Mouse (Mus musculus): ENCODE data around the gene Med13l. TPM values are rescaled to one million over a fixed set of nuclear protein-coding genes. Genes with fewer than 3 reads are reported as not detected.

Med13l gene
- total RNA-seq, 1 experiment from 2014 or later: 40.3 TPM

DNA sequence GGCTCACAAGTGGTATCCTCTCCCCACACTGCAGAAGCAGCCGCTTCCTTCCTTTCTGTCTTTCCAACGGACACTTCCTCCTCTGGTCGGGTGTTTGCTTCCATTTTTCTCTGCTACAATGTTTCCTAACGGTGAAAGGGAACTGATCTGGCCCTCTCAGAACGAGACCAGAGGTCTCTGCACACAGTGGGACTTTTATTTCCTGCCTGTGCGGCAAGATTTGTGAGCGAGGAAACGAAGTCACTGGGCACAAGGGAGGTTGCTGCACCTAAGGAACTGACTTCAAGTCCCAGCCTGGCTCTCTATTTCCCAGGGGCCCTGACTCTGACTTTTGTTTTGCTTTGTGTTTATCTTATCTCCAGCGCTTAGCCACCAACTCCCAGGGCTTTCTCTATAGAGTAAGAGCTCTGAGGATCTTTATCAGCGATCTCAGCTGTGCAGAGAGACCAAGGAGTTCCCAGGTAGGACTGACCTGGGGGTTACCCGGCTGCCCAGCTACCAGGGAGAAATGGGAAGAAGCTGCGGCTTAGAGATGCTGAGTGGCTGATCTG, 4.0 kb upstream of the Med13l start:
- no peak for DNase-seq

- DNase-seq: no peak
Measured at GRCm38 (mm10) chr5:118558841-118559240, 1.6 kb upstream of the Med13l start.

DNA sequence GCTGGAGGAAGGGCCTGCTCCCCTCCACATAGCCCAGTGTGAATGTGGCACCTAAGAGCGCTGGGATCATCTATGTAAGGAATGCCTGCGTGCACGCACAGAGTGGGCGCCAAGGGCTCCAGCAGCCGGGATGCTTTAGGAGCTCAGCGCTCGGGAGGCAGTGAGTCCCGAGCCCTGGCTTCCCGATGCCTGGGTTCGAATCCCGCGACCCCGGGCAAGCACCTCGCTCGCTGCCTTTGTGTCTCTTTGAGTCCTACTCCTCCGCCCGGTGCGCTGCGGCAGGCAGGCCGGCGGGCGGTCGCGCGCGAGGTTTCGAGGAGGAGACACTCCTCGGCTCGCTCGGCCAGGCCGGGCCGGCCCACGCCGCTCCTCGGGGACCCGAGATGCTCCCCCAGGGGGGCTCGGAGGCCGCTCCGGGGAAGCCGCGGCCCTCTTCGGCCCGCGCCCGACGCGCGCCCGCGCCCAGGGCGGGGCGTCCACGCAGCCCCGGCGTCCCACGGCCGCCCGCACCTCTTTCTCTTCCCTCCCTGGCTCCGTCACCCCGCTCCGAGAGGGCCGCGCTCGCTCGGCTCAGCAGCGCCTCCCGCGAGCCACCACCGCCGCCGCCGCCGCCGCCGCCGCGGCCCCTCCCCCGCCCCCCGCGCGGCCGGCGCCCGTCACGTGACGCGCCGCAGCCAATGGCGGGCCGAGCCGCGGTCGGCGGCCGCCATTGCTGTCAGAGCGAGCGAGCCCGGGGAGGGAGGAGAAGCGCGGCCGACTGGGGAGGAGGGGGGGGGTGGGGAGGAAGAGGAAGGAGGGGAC, 695 bp upstream of the Med13l start:
- DNase-seq: peak; percentile 90

DNA sequence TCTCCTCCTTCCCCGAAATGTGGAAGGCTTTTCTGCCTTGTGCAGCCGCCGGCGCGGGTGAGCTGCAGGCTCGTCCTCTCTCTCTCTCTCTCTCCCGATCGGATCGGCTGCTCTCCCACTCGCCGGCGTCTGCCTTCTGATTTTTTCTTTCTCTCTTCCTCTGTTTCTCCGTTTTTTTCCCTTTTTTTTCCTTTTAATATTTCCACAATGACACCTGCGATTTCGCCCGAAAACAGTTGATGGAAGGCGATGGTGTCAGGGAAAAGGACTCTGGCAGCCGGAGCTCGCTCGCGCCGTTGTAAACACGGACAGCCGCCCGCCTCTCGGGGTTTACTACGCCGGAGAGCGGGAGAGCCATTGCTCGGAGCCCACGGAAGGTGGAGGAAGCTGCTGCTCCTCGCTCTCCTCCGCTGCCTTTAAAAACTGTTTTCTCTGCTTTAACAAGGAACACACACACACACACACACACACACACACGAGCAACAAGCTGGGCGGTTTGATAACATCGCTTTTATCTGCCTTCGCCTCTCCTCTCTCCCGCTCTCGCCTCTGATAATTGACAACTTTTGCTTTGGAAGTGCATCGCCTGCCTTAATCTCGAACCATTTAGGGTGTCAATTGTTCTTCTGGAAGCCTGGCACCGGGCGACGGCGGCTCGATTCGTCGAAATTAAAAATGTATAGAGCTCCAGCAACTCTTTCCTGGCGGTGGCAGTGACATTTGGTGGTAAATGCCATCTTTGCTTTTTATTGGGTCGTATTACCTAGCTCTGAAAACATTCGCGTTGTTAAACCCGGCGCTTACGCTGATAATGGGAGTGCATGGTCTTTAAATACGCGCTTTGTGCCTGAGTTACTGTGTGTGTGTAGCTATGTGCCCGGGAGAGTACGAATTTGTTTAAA, 858 bp downstream of the Med13l start:
- peak; percentile 56 for DNase-seq

- no peak for DNase-seq
Measured at GRCm38 (mm10) chr5:118562206-118562605, 1.7 kb downstream of the Med13l start.

GRCm38 (mm10) chr5:118563590-118563989, 3.1 kb downstream of the Med13l start:
- no peak for DNase-seq

GRCm38 (mm10) chr5:118567395-118567794, 6.9 kb downstream of the Med13l start:
- DNase-seq: no peak

GRCm38 (mm10) chr5:118569017-118569416, 8.5 kb downstream of the Med13l start:
- DNase-seq: no peak

GRCm38 (mm10) chr5:118569606-118570580, 9.4 kb downstream of the Med13l start:
- no peak for DNase-seq

GRCm38 (mm10) chr5:118571504-118571903, 11.0 kb downstream of the Med13l start:
- DNase-seq: peak; percentile 19

DNA sequence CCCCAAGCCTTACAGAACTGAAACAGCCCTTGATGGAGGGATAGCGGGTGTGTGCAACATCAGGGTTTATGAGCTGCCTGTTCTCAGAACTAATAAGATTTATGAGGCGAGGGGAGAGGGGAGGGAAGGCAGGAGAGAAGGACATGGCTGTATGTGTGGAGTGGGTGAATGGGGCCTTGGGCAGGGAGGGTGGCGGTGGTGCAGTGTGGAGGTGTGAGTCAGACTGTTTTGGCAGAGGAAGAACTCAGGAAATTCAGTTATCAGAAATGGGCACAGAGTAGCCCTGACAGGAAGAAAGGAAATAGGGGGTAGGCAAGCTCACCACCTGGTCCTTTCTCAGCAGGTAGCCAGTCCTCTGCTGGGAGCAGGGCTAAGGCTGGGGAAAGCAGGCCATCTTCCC, 13.8 kb downstream of the Med13l start:
- peak; percentile 31 for DNase-seq

- DNase-seq: no peak
Measured at GRCm38 (mm10) chr5:118574997-118575396, 14.5 kb downstream of the Med13l start.

DNA sequence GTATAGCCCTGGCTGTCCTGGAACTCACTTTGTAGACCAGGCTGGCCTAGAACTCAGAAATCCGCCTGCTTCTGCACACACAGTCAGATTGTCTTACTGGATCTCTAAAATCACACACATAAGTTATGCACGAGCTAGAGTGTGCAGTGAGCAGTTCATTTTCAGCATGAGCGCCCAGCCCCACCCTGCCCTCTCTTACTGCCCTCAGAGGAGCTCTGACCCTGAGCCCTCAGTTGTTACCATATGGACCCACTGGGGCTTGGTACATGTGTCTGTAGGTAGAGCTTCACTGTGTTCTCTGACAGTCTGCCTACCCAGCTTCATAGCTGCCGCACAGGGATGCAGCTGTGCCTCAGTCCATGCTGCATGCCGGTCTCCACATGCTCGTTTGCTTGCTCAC, 15.4 kb downstream of the Med13l start:
- no peak for DNase-seq

DNA sequence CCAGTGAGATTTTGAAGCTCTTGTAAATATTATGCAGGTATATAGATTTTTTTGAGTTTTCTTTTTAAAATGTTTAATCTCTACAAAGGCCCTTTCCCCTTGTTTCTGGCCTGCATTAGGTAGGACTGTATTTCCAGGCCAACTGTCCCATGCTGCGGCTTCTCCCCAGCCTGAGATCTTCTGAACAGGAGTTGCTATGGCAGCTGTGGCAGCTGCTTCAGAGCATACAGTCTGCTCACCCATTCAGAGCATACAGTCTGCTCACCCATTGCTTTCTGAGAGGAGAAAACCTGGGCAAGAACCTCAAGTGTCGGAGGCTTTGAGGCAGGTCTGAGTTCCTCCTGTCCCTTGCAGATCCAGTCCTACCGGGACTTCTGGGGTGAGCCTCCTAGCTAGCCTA, 16.3 kb downstream of the Med13l start:
- no peak for DNase-seq

DNA sequence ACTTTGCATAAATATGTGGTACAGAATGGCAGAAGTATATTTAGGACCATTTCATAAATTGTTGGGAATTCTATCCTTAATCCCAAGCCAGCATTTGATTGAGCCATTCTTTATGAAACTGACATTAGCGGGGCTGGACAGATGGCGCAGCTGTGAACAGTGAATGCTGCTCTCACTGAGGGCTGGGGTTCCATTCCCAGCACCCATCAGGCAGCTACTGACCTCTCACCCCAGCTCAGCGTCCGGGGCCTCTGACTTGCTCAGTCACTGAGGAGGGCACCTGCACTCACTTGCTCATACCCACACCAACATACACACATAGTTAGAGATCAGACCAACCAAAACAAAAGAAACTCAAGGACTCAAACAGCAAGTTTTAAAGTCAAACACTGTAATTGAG, 24.9 kb downstream of the Med13l start:
- DNase-seq: no peak

- DNase-seq: no peak
Measured at GRCm38 (mm10) chr5:118586560-118586959, 26.1 kb downstream of the Med13l start.

DNA sequence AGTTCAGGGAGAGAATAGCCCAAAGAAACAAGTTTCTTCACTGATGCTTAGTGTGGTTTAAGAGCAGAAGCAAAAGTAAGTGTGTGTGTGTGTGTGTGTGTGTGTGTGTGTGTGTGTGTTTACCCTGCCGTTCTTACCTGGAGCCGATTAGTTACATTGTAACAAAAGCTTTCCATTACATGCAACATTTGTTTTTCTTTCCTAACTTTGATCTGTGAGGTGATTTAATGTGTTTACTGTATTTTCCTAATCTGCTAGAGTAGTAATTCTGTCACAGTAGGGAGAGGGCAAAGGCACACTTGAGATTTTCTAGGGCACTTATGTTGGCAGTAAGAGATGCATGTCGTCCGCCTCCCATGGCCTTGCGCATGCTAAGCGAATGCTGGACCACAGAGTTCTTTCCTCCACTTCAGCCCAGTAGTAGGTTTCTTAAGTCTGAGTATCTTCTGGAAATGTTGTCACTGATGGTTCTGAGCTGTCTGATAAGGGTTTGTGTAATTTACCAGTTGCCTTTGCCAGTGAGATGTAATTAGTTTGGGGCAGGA, 28.0 kb downstream of the Med13l start:
- no peak for DNase-seq

- DNase-seq: no peak
Measured at GRCm38 (mm10) chr5:118589186-118589892, 28.9 kb downstream of the Med13l start.

DNA sequence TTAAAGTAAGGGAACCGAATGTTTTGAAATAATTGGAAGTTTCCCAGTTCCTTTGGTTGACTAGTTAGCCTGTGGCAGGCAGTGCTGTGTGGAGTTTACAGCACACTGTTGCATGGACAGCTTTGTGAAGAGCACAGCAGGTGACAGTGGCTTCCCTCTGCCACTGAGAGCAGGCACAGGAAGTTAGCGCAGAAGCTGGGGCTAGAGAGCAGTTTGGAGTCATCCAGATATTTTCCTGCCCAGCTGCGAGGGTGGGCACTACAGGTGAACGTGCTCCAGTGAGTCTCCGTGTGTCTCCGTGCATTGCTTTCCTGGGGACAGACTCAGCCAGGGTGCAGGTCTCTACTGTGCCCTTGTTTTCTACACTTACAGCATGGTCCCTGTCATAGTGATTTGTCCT, 30.4 kb downstream of the Med13l start:
- DNase-seq: no peak

DNA sequence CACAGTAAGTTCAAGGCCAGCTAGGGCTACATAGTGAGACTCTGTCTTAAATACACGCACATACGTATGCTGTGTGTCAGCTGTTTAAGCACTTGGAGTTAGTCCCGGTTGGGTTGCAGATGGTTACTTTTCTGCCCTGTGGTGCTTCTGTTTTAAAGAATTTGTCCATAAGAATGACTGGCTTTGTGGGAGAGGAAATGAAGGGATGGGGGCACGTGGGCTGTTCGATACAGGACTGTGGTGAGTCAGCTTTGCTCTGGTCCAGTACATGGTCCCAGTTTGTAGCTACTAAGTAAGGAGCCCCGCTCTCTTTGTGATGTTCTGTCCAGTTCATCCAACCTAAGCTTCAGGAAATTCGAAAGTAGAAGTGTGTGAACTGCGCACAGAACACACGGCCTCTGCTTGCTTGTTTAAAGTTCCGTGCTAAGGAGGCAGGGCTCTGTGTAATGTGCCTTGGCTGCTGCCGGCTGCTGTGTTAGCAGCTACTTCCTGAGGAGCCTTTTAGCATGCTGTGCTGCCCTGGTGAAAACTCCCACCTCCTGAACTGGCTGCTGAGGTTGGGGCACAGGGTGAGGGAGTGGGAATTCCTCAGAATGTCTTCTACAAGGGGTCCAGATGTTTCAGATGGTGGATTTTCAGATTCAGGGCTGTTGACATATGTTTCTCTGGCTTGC, 31.5 kb downstream of the Med13l start:
- no peak for DNase-seq

Measured in adrenal gland, postnatal 25 days (tissue).